Mouse (Mus musculus) liver, adult 2 months (tissue): ENCODE data around the gene AI837181. TPM values are rescaled to one million over a fixed set of nuclear protein-coding genes. Genes with fewer than 3 reads are reported as not detected.

Experiments used
- DNase-seq: peaks from one replicate; pipeline ENCODE4 v3.0.0-alpha.2; 2011; ENCODE audit warnings: low read depth, low spot score; ENCODE audit errors: extremely low read depth
- H3K27ac ChIP-seq: fragments of 200-500 bp; replicated peaks from 2 replicates; pipeline ENCODE4 v1.5.1; 2012; ENCODE audit warnings: low read depth, mild to moderate bottlenecking, control low read depth, inconsistent platforms, low read length; ENCODE audit not compliant: insufficient read depth
- H3K27me3 ChIP-seq: fragments of 200-500 bp; 2 replicates; pipeline ENCODE4 v1.6.1; 2012; ENCODE audit warnings: mild to moderate bottlenecking, moderate library complexity, low read length, inconsistent platforms; ENCODE audit not compliant: control insufficient read depth, insufficient read depth
- H3K36me3 ChIP-seq: fragments of 200-500 bp; 2 replicates; pipeline ENCODE4 v1.6.1; 2012; ENCODE audit warnings: low read length, inconsistent platforms; ENCODE audit not compliant: control insufficient read depth, insufficient read depth
- H3K4me1 ChIP-seq: fragments of 200-500 bp; 2 replicates; pipeline ENCODE4 v1.6.1; 2011; ENCODE audit warnings: low read length; ENCODE audit not compliant: control insufficient read depth, insufficient read depth
- H3K4me3 ChIP-seq: fragments of 200-500 bp; 2 replicates; pipeline ENCODE4 v1.5.1; 2011; ENCODE audit warnings: low read depth, mild to moderate bottlenecking, control low read depth, low read length, moderate library complexity; ENCODE audit not compliant: insufficient read depth
- H3K79me2 ChIP-seq: fragments of 200-500 bp; 2 replicates; pipeline ENCODE4 v1.6.1; 2012; ENCODE audit warnings: inconsistent platforms, mild to moderate bottlenecking, low read length, moderate library complexity; ENCODE audit not compliant: control insufficient read depth, insufficient read depth
- H3K9ac ChIP-seq: fragments of 200-500 bp; 2 replicates; pipeline ENCODE4 v1.6.1; 2012; ENCODE audit warnings: low read depth, mild to moderate bottlenecking, control low read depth, inconsistent platforms, low read length
- CTCF ChIP-seq: fragments of 200-500 bp; IDR thresholded peaks from 2 replicates; pipeline ENCODE4 v1.5.1; 2011; ENCODE audit warnings: low read depth, low read length, control low read depth
- POLR2A ChIP-seq: fragments of 200-500 bp; IDR thresholded peaks from 2 replicates; pipeline ENCODE4 v1.6.1; 2011; ENCODE audit warnings: low read length, control low read depth; ENCODE audit not compliant: insufficient read depth; ENCODE audit errors: extremely low read depth
- WGBS: fragments of 180-500 bp; shearing (Covaris S2); methylation state at CpG from one replicate; pipeline ENCODE4 v1.1.7; 2018; 5-methylcytosine and 5-hydroxymethylcytosine counted together
- polyA plus RNA-seq: library from polyadenylated mRNA; depleted of rRNA; stranded (reverse); fragments of >200 nt; gene quantifications from 2 replicates; pipeline ENCODE4 v1.2.3, GENCODE M21; 2012
- total RNA-seq: library from RNA; depleted of rRNA; stranded (reverse); fragments of >200 nt; gene quantifications from 2 replicates; pipeline ENCODE4 v1.2.3, GENCODE M21; 2014

The AI837181 gene
- total and polyA plus RNA-seq, 2 experiments, result 7.8 to 36.6 TPM

DNA sequence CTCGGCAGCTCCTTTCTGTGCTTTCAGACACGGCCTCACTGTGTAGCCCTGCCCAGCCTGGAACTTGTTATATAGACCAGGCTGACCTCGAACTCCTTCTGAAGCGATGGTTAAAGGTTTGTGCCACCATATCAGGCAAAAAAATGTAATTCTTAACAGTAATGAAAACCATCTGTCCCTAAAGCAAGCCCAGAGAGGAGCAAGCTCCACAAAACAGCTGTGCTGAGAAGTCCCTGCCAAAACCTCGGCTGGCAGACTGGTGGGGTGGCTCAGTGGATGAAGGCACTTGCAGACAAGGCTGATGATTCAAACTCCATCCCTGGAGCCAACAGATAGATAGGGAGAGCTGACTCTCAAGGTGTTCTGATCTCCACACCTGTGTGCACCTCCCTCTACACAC is 15.9 kb upstream of the AI837181 start:
- 0 out of 2 replicates have a peak, but pooled peaks cover 3% of the 10 kb centered on the region for H3K79me2 ChIP-seq
- 79% methylated on average over 5 of the region's 5 CpGs for WGBS
- no peaks in the 10 kb centered on the region for H3K27me3 ChIP-seq
- no peak for TF ChIP-seq POLR2A
- no peak for TF ChIP-seq CTCF
- peak overlapping the region; percentile 69 for H3K27ac ChIP-seq
- H3K36me3 ChIP-seq, result no peaks in the 10 kb centered on the region
- H3K4me3 ChIP-seq, result no peak overlapping the region
- no peak overlapping the region for H3K9ac ChIP-seq
- peaks cover 17% of the 10 kb centered on the region for H3K4me1 ChIP-seq
- no peak for DNase-seq

DNA sequence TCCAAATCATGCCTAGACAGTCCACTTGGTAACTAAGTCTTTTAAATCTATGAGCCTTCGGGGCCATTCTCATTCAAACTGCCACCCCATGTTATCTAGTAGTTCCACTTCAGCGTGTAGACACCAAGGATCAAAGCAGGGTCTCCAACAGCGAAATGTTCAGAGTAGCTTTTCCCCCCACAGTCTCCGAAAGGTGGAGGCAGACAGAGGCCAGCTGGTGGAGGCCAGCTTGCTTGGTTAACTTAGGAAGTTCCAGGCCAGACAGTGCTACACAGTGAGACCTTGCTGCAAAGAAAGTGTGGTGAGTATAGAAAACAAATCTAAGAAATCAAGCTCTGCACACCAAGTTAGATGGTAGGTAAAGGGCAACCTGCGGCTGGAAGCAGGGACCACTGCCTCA is 14.3 kb upstream of the AI837181 start:
- H3K79me2 ChIP-seq, result 0 out of 2 replicates have a peak, but pooled peaks cover 3% of the 10 kb centered on the region
- no peak overlapping the region for H3K9ac ChIP-seq
- peaks cover 20% of the 10 kb centered on the region for H3K4me1 ChIP-seq
- H3K27ac ChIP-seq, result no peak overlapping the region
- WGBS, result 94% methylated on average over 5 of the region's 5 CpGs
- TF ChIP-seq CTCF (no peak), POLR2A (no peak)
- H3K36me3 ChIP-seq, result no peaks in the 10 kb centered on the region
- no peak overlapping the region for H3K4me3 ChIP-seq
- H3K27me3 ChIP-seq, result no peaks in the 10 kb centered on the region
- DNase-seq, result no peak

DNA sequence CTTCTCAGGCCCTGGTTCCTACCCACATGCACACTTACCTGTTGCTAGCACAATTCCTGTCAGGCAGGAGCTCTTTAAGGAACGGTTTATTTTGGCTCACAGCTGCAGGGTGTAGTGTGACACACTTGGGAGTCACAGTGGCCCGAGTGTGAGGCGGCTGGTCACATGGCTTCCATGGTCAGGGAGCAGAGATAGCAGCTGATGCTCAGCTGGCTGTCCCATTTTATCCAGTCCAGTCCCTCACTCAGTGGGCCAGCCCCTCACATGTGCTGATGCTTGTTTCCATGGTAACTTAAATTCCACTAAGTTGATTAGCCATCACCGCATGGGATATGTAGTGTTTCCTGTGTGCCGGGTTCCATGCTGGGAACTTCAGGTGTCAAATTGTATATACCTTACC is 13.0 kb upstream of the AI837181 start:
- DNase-seq, result no peak

DNA sequence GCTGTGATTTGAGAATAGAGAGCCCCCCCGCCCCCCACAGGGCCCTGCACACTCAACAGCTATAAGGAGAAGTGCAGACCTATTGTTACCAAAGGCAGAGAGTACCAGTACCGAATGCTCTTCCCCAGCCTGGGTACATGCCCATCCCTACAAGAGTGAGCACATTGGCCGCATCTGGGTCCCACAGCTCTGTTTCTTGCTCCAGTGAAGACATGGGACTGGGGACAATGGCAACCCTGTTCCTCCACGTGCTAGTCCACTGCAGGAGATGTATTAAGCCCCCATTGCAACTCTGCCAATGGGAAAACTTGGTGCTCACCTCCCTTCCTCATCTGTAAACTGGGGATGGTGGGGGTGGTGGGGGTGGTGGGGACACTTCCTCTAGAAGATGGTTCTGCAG is 11.1 kb upstream of the AI837181 start:
- H3K27me3 ChIP-seq, result no peaks in the 10 kb centered on the region
- TF ChIP-seq CTCF, result no peak
- TF ChIP-seq POLR2A, result no peak
- 91% methylated on average over 4 of the region's 4 CpGs for WGBS
- no peak overlapping the region for H3K27ac ChIP-seq
- no peaks in the 10 kb centered on the region for H3K79me2 ChIP-seq
- H3K9ac ChIP-seq, result no peak overlapping the region
- H3K4me1 ChIP-seq, result peaks cover 9% of the 10 kb centered on the region; the same call in 1 of the 2 replicates
- no peak overlapping the region for H3K4me3 ChIP-seq
- H3K36me3 ChIP-seq, result peaks cover 24% of the 10 kb centered on the region
- no peak for DNase-seq

More for the DNA sequence above, 13.0 kb upstream of the AI837181 start:
- Histone ChIP-seq H3K27me3 (no peaks in the 10 kb centered on the region), H3K9ac (no peak overlapping the region), H3K36me3 (peaks cover 8% of the 10 kb centered on the region), H3K4me1 (peaks cover 16% of the 10 kb centered on the region), H3K4me3 (no peak overlapping the region), H3K79me2 (0 out of 2 replicates have a peak, but pooled peaks cover 3% of the 10 kb centered on the region), H3K27ac (no peak overlapping the region)
- 64% methylated on average over 5 of the region's 5 CpGs for WGBS
- no peak for TF ChIP-seq CTCF
- no peak for TF ChIP-seq POLR2A

DNA sequence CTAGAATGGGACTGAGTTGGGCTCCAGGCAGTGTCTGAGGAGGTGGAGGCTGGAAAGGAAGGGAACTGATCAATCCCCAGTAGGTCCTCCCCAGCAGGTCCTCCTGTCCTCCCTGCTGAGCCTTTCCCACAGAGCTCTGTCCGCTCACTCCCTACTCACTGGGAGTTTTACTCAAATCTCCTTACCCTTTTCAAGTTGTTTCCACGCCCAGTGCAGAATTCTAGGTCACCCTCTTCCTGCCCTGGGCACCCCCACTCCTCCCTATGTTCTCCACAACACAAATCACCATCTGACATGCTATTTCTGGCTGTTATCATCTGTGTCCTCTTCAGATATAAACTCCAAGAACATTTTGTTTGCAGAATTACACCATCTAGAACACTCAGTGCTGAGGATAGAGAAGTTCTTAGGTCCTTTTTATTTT is 10.4 kb upstream of the AI837181 start:
- Histone ChIP-seq H3K79me2 (no peaks in the 10 kb centered on the region), H3K9ac (no peak overlapping the region), H3K27ac (peak overlapping the region; percentile 54), H3K36me3 (peaks cover 26% of the 10 kb centered on the region), H3K4me3 (no peak overlapping the region), H3K4me1 (peaks cover 5% of the 10 kb centered on the region; the same call in 1 of the 2 replicates), H3K27me3 (no peaks in the 10 kb centered on the region)
- TF ChIP-seq POLR2A (no peak), CTCF (no peak)
- peak; percentile 43 for DNase-seq
- 72% methylated on average over 2 of the region's 2 CpGs for WGBS

DNA sequence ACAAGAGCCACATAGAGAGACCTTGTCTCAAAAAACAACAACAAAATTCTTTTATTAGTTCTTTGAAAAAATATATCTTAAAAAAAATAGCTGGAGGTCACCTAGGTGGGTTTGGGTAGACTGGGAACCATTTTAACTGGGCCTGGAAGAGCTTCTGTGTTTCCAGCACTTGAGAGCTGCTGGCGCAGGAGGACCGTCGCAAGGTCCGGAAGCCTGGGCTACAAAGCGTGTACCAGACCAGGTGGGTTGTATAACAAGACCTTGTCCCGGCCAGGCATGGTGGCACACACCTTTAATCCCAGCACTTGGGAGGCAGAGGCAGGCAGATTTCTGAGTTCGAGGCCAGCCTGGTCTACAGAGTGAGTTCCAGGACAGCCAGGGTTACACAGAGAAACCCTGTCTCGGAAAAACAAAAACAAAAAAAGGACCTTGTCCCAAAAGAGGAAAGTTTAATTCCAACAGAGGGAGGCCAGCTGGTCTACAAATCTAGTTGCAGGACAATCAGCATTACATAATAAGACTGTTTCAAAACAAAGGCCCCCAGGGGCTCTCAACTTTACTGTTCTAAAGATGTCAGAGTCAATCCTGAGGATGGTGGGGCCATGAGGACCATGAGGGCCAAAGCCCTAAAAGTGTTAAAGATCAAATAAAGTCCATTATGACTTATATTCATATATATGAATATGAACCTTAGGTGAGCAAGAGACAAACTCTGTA is 6.0 kb upstream of the AI837181 start:
- no peak for TF ChIP-seq CTCF
- no peak for TF ChIP-seq POLR2A
- Histone ChIP-seq H3K27me3 (no peaks in the 10 kb centered on the region), H3K9ac (no peak overlapping the region), H3K4me3 (no peak overlapping the region), H3K36me3 (peaks cover 31% of the 10 kb centered on the region), H3K4me1 (peaks cover 8% of the 10 kb centered on the region; the same call in 1 of the 2 replicates), H3K27ac (no peak overlapping the region), H3K79me2 (no peaks in the 10 kb centered on the region)
- 94% methylated on average over 8 of the region's 8 CpGs for WGBS
- DNase-seq, result no peak
